In the genomic region with DNA sequence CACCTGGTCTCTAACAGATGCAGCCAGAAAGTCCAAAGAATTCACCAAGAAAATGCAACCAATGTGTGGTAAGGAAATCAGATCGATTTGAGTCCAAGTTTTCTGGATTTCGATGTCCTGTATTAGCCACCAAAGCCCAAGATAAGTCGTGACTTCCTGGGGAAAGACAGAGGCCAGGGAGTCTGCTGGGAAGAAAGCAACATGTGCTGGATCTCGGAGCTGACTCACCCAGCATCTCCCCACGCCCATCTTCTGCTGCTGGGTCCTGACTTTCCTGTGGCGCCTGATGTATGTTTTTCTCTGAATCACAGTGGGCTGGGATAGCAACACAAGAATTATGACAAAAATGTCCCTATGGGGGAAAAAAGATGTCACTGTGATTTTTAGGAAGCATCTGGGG, we compare ENCODE assay signal across 14 mouse cellular contexts.
"Had no signal": no experiment of that assay in that cellular context is flagged by ENCODE, and none has a peak within 500 bp of the region (broad histone marks: within the 10 kb centered on the region; RNA-seq: fewer than 3 reads in every experiment).

No protein-coding gene starts in this region.

- H3K4me3 ChIP-seq: kidney, embryonic 15.5 days; left cerebral cortex, adult 2 months; limb, embryonic 10.5 days; liver, embryonic 15.5 days; midbrain, embryonic 10.5 days; neural tube, embryonic 12.5 days; stomach, embryonic 15.5 days had no signal

- DNase-seq: kidney, postnatal 14 days; lung, adult 2 months; lung, postnatal 4 days; midbrain, embryonic 14.5 days; spleen, adult 18-20 months; thymus, adult 2 months; thymus, postnatal 25 days had no signal

- H3K27ac ChIP-seq: kidney, embryonic 15.5 days; left cerebral cortex, adult 2 months; limb, embryonic 10.5 days; liver, embryonic 15.5 days; midbrain, embryonic 10.5 days; neural tube, embryonic 12.5 days; stomach, embryonic 15.5 days had no signal
